Mouse (Mus musculus) E14TG2a.4 (cell line): ENCODE measurements around the gene Ttc39b.

ENCODE experiments used
- CTCF ChIP-seq: conservative IDR thresholded peaks from 2 replicates; pipeline ENCODE4 v1.5.1; 2014; ENCODE audit warnings: low read length
- NANOG ChIP-seq: IDR thresholded peaks from 2 replicates; pipeline ENCODE4 v1.6.1; 2014; ENCODE audit warnings: borderline replicate concordance, low read length, mixed read lengths
- POU5F1 ChIP-seq: IDR thresholded peaks from 2 replicates; pipeline ENCODE4 v1.6.1; 2014; ENCODE audit warnings: low read length, borderline replicate concordance

- TF ChIP-seq CTCF (no peak), POU5F1 (no peak), NANOG (no peak)
Measured at GRCm38 (mm10) chr4:83258273-83258672, 65.8 kb downstream of the Ttc39b start.
